Mouse (Mus musculus) olfactory bulb, adult 2 months (tissue): ENCODE data around the gene Phyhd1.

ENCODE experiments used
- CTCF ChIP-seq: fragments of 200-500 bp; IDR thresholded peaks from 2 replicates; pipeline ENCODE4 v1.5.1; 2012; ENCODE audit warnings: low read depth, mild to moderate bottlenecking, low read length, moderate library complexity; ENCODE audit not compliant: insufficient read depth
- POLR2A ChIP-seq: fragments of 200-500 bp; IDR thresholded peaks from 2 replicates; pipeline ENCODE4 v1.6.1; 2012; ENCODE audit warnings: mild to moderate bottlenecking, low read depth, low read length, moderate library complexity; ENCODE audit not compliant: insufficient read depth

DNA sequence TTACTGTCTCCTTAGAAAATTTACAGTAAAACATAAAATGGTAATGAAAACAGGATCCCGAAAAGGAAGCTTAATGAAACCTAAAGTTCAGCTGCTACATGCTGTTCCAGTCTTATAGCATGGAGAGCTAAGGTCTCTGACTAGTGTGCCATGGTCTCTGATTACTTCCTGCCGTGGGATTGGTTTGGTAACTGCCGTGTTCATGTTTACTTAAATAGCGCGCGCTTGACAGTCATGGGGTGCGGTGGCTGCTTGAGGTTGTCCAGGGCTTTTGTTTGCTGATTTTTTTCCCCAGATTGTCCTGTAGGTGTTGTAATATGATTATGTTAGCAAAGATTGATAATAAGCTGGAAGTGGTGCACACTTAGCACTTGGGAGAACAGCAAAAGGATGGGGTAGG lies 40.1 kb downstream of the Phyhd1 start:
- no peak for TF ChIP-seq CTCF
- TF ChIP-seq POLR2A: no peak
